Mouse (Mus musculus) brain, embryonic 14.5 days (tissue): Measurements from ENCODE around the gene Clpx. TPM values are rescaled to one million over a fixed set of nuclear protein-coding genes. Genes with fewer than 3 reads are reported as not detected.
A peak's percentile ranks its signal among the peaks of the same experiment; 100 is the strongest.

Experiments
- DNase-seq: peaks from one replicate; pipeline ENCODE4 v3.0.0-alpha.2; 2011; ENCODE audit warnings: low read depth
- CTCF ChIP-seq: fragments of 200-500 bp; IDR thresholded peaks from 2 replicates; pipeline ENCODE4 v1.5.1; 2012; ENCODE audit warnings: inconsistent platforms, mild to moderate bottlenecking, moderate library complexity, borderline replicate concordance; ENCODE audit not compliant: insufficient read depth, insufficient read length; ENCODE audit errors: extremely low read depth
- POLR2A ChIP-seq: fragments of 200-500 bp; IDR thresholded peaks from 2 replicates; pipeline ENCODE4 v1.6.1; 2012; ENCODE audit warnings: mild to moderate bottlenecking, inconsistent platforms, borderline replicate concordance; ENCODE audit not compliant: poor library complexity, insufficient read depth, insufficient read length, severe bottlenecking; ENCODE audit errors: extremely low read depth
- polyA plus RNA-seq: library from polyadenylated mRNA; depleted of rRNA; stranded (reverse); fragments of >200 nt; gene quantifications from 2 replicates; pipeline ENCODE4 v1.2.3, GENCODE M21; 2012; rRNA removed

Gene Clpx
- polyA plus RNA-seq, 1 experiment: 20.1 TPM

DNA sequence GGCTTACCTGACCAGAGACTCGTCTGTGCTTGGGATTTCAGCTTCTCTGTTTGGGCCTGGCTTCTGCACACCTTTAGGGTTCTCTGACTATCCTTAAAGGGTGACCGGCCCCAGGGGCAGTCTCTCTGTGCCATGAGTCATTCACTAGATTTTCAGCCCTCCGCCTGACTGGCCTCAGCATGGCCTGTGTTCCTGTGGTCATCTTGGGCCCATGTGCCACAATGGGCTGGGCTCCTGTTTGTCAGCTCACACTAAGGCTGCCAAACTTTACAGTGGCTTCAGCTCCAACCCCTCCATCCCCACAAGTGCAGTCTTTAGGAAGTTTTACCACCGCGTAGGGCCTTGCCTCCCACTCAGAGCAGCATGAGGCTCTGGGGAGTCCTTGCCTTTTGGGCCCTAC lies 59.2 kb downstream of the Clpx start:
- TF ChIP-seq CTCF: no peak
- no peak for TF ChIP-seq POLR2A

DNA sequence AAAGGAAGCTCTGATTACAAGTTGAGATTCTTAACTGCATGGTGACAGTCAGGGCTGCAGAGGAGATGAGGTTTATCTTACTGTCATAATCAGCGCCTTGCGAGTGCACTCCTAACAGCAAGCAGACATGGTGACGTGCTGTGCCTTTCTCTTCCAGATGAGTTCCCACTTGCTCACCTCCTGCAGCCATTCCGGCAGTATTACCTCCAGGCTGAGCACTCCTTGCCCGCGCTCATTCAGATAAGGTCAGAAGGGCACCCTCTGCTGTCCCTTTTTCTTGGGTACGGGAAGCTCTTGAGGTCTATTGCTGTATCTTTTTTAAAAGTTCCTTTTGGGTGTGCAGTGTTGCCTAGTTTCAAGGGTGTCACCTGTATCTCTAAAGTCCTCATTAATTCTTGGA lies 62.5 kb downstream of the Clpx start:
- no peak for DNase-seq
- TF ChIP-seq POLR2A (no peak), CTCF (no peak)

More for the DNA sequence above, 59.2 kb downstream of the Clpx start:
- no peak for DNase-seq

DNA sequence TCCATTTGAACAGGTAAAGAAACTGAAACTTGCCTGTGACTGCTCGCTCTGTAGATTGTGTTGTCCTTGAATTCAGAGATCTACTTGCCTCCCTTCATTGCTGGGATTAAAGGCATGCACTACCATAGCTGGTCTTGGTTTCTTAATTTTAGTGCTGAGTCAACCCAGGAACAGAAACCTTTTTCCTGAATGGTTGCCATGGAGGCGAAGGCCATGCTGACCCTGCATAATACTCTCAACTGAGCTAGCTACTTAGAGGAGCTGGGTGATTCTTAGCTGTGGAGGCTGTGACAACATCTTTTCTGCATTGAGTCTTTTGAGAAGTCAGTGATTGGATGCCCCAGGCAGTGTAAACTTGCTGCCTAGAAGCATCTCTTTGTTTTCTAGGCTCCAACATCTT lies 62.9 kb downstream of the Clpx start:
- DNase-seq: no peak
- TF ChIP-seq CTCF: no peak
- no peak for TF ChIP-seq POLR2A

DNA sequence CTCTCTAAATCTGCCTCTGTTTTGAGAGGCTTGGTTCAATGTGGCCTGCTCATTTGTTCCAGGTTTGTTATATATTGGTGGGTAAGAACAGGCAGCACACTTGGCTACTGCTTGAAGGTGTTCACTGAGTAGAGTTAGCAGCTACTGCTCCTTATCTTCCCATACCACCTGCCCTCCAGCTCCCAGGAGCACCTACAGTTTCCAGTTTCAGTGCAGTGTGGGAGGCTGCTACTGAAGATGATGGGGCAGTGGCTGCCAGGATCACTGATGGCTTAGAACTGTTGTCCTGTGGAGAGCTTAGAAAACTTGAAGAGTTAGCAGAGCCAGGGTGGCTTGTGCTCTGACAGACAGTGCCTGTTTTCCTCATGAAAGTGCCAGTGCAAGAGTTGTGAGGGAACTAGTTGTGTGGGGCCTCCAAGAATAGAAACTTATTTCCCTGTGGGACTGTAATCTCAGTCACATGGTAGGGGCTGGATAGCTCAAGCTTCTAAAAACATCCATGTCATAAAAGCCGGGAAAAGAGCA lies 65.0 kb downstream of the Clpx start:
- DNase-seq: no peak
- no peak for TF ChIP-seq POLR2A
- TF ChIP-seq CTCF: no peak

DNA sequence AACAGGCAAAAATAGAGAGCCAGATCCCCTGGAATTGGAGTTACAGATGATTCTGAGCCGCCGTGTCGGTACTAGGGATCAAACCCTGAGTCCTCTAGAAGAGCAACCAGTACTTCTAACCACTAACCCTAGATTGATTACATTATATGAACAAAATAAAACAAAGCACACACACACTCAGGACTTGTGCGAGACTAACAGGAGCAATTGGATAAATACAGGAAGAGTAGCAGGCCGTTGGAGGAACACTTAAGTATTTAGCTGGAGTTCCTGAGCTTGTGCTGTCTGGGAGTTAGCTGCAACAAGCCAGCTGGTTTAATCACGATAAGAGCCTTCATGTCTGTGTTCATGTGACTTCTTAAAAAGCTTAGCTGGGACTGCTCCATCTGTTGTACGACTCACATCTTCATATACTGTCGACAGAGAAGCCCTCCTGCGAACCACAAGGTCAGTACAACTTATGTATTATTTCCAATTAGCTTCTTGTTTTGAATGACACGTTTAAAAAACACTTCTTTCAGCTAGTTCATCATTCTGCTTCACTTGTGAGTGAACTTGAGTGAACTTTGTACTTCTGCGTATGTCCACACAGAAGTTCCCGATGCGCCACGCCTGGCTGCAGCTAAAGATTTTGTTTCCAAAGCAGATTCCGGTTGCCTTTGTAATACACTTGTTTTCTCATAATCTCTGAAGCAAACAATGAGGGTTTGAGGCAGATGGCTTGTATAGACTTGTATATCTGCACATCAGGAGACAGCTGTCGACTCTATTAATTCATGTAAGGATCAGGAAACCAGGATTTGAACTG lies 66.8 kb downstream of the Clpx start, which contains the start of gene Ubap1l:
Gene Ubap1l, plus strand, starts transcription at position 401 of the 808 bp plus-strand sequence.
- DNase-seq: no peak
- TF ChIP-seq CTCF (no peak), POLR2A (no peak)

DNA sequence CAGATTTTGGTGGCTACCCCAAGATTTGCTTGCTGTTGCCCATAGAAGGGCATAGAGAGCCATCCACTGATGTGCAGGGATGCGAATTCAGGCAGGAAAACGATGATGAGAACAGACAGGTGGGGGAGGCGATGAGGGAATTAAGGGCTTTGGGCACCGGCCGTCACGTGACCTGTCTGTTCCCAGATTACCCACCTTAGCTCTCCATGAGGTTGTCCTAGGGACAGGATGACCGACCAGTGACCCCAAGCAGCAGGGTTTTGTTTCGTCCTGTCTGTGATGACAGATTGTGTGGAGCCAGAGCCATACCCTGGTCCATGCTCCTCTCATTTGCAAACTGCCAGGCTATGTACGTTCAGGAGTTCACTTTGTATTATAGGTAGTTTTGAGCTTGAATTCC lies 69.6 kb downstream of the Clpx start:
- DNase-seq: no peak
- TF ChIP-seq POLR2A: no peak

DNA sequence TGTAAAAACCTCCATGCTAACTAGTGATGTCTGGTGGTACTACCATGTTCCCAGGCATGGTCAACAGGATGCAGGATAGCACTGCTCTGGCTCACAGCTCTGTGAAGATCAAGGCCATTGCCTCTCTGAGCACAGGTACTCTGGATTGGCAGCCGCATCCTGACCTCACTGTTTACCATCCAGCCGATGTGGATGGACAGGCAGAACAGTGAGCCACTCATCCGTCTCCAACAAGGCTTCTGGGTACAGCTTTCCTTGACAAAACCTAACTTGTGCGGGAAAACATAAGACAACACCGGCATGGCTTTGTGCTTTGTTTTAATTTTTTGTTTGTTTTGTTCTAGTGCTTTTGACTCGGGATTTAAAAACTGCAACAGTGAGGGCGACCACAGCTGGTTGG lies 71.7 kb downstream of the Clpx start:
- TF ChIP-seq CTCF: no peak
- TF ChIP-seq POLR2A: no peak
- no peak for DNase-seq

DNA sequence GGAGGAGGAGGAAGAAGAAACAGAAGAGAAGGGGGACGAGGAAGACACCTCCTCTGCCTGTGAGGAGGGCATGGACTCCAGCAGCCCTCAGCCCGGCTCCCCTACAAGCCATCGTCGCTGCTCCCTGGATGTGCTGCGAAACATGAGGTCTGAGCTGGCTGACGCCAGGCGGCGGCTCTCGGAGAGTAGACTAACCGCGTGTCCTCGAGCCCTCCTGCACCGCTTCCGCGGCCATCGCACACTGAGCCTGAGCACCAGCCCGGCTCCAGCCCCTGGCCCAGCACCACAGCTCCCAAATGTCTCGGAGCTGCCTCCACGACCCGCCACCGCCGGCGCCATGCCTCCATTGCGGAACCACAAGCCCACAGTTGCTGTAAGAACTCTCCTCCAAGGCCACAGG lies 77.7 kb downstream of the Clpx start:
- DNase-seq: no peak
- TF ChIP-seq POLR2A (no peak), CTCF (no peak)

DNA sequence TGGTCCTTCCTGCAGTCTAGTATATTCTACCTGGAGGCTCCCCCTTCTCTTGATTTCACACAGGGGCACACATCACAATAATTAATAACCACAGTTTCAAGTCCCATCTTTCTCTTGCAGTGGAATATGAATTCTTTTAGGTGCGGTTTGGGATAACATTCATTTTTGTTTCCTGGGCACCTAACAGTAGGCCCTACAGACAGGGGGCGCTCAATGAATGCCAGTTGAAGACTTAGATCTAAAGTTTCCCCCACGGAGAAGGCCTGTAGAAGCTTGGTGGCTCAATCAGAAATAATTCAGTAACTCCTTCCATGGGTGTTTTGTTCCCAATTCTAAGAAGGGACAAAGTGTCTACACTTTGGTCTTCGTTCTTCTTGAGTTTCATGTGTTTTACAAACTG lies 78.4 kb downstream of the Clpx start:
- no peak for TF ChIP-seq POLR2A
- TF ChIP-seq CTCF: peak; percentile 35; the same call in 1 of the 2 replicates
- peak; percentile 16 for DNase-seq

DNA sequence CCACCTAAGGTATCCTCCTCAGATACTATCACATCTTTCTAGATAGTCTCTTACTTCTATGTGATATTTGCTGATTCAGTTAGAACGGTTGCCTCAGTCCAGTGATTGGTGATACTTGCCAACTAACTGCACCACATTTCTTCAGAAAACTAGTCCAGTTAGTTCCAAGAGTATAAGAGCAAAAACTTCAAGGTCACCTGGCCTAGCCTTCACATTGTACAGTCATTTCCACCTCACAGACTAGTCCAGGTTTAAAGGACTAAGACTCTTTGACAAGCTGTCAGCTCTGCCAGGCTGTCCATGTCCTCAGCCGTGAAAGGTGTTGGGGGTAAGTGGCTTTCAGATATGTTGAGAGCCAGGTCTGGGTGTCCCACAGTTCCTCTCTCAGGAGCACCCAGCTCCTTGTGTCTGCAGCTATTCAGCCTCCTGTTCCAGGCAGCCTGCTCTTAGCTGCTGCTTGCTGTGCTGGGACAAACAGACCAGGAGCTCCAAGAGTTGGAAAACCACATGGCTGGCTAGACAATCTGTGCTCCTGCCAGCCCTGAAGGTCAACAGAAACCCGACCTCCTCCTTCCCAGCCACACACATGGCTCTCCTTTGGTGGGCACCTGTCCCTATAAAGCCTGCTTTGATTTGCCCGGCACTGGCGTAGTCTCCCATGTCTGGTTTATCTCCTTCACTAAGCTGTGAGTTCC lies 80.6 kb downstream of the Clpx start:
- no peak for DNase-seq
- TF ChIP-seq POLR2A: no peak
- TF ChIP-seq CTCF: no peak

DNA sequence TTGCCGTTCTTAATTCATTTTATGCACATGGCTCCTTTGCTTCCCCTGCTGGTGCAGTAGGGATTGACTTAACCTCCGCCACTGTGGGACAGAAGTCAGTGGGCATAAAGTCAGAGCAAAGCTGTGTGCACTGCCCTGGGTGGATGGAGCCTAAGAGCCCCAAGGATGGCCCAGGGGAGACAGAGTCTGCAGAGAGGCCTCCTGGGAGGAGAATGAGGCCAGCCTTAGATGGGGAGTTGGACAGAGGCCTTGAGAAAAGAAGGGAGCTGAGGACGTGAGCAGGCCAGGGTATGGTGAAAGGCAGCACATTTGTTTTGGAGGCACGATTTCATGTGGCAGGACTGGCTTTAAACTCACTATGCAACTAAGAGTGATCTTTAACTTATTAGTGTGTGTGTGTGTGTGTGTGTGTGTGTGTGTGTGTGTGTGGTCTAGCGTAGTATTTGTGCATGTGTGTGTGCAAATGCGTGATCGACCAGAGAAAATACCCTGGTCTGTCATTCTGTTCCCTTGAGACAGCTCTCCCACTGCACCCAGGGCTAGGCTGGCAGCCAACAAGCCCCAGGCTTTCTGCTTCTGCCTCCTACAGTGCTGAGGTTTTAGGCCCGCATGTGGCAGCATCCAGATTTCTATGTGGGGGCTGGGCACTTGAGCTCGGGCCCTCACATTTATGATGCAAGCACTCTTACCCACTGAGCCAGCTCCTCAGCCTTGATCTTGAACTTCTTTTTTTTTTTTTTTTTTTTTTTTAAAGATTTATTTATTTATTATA lies 81.3 kb downstream of the Clpx start:
- peak; percentile 41 for DNase-seq

More for the DNA sequence above, 81.3 kb downstream of the Clpx start:
- no peak for TF ChIP-seq POLR2A
- no peak for TF ChIP-seq CTCF

Other genes with a start within 250 kb of the Clpx start
- gene Igdcc4, start 192.8 kb upstream of the Clpx start, polyA plus RNA-seq: 26.2 and 33.3 TPM in 2 replicates
- gene Igdcc3, start 153.1 kb upstream of the Clpx start, polyA plus RNA-seq: 15.0 and 19.6 TPM in 2 replicates
- gene Parp16, start 98.9 kb upstream of the Clpx start, polyA plus RNA-seq: 5.8 and 6.2 TPM in 2 replicates
- gene Cilp, start 29.1 kb upstream of the Clpx start, polyA plus RNA-seq: 0.18 and 0.31 TPM in 2 replicates
- gene Pdcd7, start 51.8 kb downstream of the Clpx start, polyA plus RNA-seq: 15.3 and 17.2 TPM in 2 replicates
- 6.8 and 10.3 TPM in 2 replicates for gene Ubap1l, start 66.8 kb downstream of the Clpx start, polyA plus RNA-seq
- gene Kbtbd13, start 97.4 kb downstream of the Clpx start, polyA plus RNA-seq: 0.57 and 0.66 TPM in 2 replicates
- gene Rasl12, start 104.2 kb downstream of the Clpx start, polyA plus RNA-seq: 7.1 and 8.0 TPM in 2 replicates
- not detected in 2 replicates for gene Slc51b, start 128.7 kb downstream of the Clpx start, polyA plus RNA-seq
- 19.9 and 22.9 TPM in 2 replicates for gene Mtfmt, start 141.5 kb downstream of the Clpx start, polyA plus RNA-seq
- gene Spg21, start 166.7 kb downstream of the Clpx start, polyA plus RNA-seq: 58.8 and 62.0 TPM in 2 replicates
- gene Ankdd1a, start 225.9 kb downstream of the Clpx start, polyA plus RNA-seq: 1.2 and 2.1 TPM in 2 replicates